Mouse (Mus musculus): Measurements from ENCODE around the gene Gm17662. TPM values are rescaled to one million over a fixed set of nuclear protein-coding genes. Genes with fewer than 3 reads are reported as not detected.
A peak's percentile ranks its signal among the peaks of the same experiment; 100 is the strongest.

Gm17662 gene
- total and polyA plus RNA-seq, 2 experiments from 2014 or later = not detected

DNA sequence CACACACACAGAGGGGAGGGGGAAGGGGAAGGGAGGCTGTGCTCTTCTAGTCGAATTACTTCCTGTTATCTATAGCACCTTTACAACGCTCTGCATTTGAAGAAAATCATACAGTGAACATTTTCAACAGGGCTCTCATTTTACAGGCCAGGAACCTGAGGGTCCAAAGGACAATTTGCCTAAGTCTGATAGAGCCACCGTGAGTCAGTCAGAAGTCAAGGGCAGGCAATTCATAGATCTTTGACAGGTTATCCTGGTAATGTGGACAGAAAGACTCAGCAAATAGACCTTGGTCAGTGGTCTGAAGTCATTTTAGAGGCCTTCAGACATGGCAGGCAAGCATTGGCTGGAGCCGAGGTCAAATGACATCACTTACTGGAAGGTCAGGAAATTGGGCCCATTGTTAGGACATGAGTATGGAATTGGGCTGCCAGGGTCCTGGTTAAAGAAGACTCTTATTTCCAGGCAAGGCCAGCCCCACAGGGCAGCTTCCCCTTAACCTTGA, 33.5 kb upstream of the Gm17662 start:
- Histone ChIP-seq H3K9ac (no peak overlapping the region), H3K27me3 (ENCODE audit: insufficient read depth, low read length) (no peaks in the 10 kb centered on the region), H3K9me3 (ENCODE audit: low read length) (no peaks in the 10 kb centered on the region), H3K4me3 (ENCODE audit: low read depth, low read length) (no peak overlapping the region), H3K4me2 (ENCODE audit: low read depth) (no peak overlapping the region), H3K27ac (ENCODE audit: low read depth, low read length) (no peak overlapping the region), H3K36me3 (ENCODE audit: insufficient read depth) (no peaks in the 10 kb centered on the region), H3K4me1 (ENCODE audit: insufficient read depth) (no peaks in the 10 kb centered on the region)
- no peak for ATAC-seq
- no peak for TF ChIP-seq CTCF (IDR thresholded peaks at IDR 0.05; ENCODE audit: low read depth)
- DNase-seq = no peak
- 89% methylated on average over 4 of the region's 4 CpGs for whole genome bisulfite sequencing

DNA sequence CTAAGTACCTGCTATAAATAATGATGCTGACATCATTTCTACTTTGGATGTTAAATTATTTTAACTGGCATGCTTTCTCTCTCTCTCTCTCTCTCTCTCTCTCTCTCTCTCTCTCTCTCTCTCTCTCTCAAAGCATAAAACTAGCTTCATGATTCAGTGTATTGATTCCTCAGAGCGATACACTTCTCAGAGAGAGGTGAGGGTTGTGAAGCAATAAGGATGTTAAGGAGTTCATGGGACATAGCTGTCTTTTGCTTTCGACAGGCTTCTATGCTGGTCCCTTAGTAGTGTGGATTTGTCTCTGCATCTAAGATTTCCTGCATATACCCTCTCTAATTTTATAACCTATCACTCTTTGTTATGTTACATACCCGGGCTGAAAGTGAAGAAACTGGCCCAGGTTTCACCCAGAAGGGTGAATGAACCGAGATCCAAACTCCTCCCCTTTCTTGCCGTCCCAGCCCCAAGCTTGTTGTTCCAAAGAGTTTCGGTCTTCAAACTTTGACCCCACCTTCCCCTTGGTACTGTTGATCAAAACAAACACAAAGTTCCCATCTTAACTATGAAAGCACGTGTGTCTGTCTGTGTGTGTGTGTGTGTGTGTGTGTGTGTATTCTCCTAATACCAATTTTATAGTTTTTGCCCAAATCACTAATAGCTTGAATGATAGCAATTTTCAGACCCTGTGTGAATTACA, 32.6 kb upstream of the Gm17662 start:
- Histone ChIP-seq H3K9me3 (ENCODE audit: low read length) (no peaks in the 10 kb centered on the region), H3K27ac (ENCODE audit: low read depth, low read length) (no peak overlapping the region), H3K4me2 (ENCODE audit: low read depth) (no peak overlapping the region), H3K4me1 (ENCODE audit: insufficient read depth) (no peaks in the 10 kb centered on the region), H3K27me3 (ENCODE audit: insufficient read depth, low read length) (no peaks in the 10 kb centered on the region), H3K36me3 (ENCODE audit: insufficient read depth) (no peaks in the 10 kb centered on the region), H3K4me3 (ENCODE audit: low read depth, low read length) (no peak overlapping the region), H3K9ac (no peak overlapping the region)
- 78% methylated on average over 7 of the region's 7 CpGs for WGBS
- DNase-seq (no peak), ATAC-seq (no peak)
- TF ChIP-seq CTCF (IDR thresholded peaks at IDR 0.05; ENCODE audit: low read depth) = no peak

DNA sequence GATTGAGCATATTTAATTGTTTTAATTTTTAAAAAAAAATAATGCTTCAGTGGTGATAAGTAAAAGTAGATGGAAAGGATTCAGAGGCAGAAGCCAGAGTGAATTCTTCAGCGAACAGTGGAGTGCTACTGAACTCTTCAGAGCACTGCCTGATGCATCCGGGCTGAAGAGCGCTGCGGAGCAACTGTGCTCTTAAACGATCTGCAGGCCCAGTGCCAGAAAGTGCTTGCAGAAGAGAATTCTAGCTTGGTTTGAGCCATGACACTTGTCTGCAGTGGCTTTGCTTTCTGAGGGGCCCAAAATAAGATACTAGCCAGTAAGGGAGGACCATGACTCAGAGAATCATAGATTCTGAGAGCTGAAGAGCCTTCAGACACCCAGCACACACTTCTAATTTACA, 28.2 kb upstream of the Gm17662 start:
- H3K27ac ChIP-seq (ENCODE audit: low read depth, low read length) = no peak overlapping the region
- H3K4me2 ChIP-seq (ENCODE audit: low read depth) = no peak overlapping the region
- TF ChIP-seq CTCF (IDR thresholded peaks at IDR 0.05; ENCODE audit: low read depth) = no peak
- H3K4me1 ChIP-seq (ENCODE audit: insufficient read depth) = no peaks in the 10 kb centered on the region
- WGBS = 49% methylated on average over 5 of the region's 5 CpGs
- no peak overlapping the region for H3K4me3 ChIP-seq (ENCODE audit: low read depth, low read length)
- H3K9ac ChIP-seq = no peak overlapping the region
- ATAC-seq (no peak), DNase-seq (peak; percentile 75)
- no peaks in the 10 kb centered on the region for H3K9me3 ChIP-seq (ENCODE audit: low read length)
- H3K36me3 ChIP-seq (ENCODE audit: insufficient read depth) = no peaks in the 10 kb centered on the region
- no peaks in the 10 kb centered on the region for H3K27me3 ChIP-seq (ENCODE audit: insufficient read depth, low read length)

DNA sequence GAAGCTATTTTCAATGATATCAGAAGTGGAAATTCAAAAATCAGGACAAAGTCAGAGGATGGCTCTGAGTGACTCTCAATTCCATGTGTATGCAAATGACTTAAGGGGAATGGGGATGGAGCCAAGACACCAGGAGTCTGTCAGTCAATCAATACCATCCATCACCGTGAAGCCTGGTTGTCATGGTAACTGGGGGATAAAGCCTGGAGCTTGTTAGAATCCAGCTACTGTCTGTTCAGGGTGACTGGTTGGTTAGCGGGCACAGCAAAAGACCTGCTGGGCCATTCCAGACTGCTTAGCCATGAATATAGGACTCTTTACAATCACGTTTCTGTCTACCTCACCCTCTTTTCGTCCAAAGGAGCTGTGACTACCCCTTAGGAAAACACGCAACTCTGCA, 22.0 kb upstream of the Gm17662 start:
- DNase-seq = peak; percentile 68
- WGBS = 6% methylated on average over 5 of the region's 5 CpGs

GRCm38 (mm10) chr4:104838342-104838741, 18.8 kb upstream of the Gm17662 start:
- no peak overlapping the region for H3K27ac ChIP-seq (ENCODE audit: low read depth, low read length)
- H3K27me3 ChIP-seq (ENCODE audit: insufficient read depth, low read length) = no peaks in the 10 kb centered on the region
- H3K36me3 ChIP-seq (ENCODE audit: insufficient read depth) = no peaks in the 10 kb centered on the region
- H3K4me2 ChIP-seq (ENCODE audit: low read depth) = no peak overlapping the region
- no peak overlapping the region for H3K4me3 ChIP-seq (ENCODE audit: low read depth, low read length)
- no peaks in the 10 kb centered on the region for H3K9me3 ChIP-seq (ENCODE audit: low read length)
- no peak for DNase-seq
- no peak overlapping the region for H3K9ac ChIP-seq
- ATAC-seq = no peak
- TF ChIP-seq CTCF (IDR thresholded peaks at IDR 0.05; ENCODE audit: low read depth) = no peak
- H3K4me1 ChIP-seq (ENCODE audit: insufficient read depth) = no peaks in the 10 kb centered on the region
- 79% methylated on average over 2 of the region's 2 CpGs for WGBS

More for the DNA sequence above, 22.0 kb upstream of the Gm17662 start:
- no peak for TF ChIP-seq CTCF (IDR thresholded peaks at IDR 0.05; ENCODE audit: low read depth)
- no peaks in the 10 kb centered on the region for H3K9me3 ChIP-seq (ENCODE audit: low read length)
- no peak overlapping the region for H3K27ac ChIP-seq (ENCODE audit: low read depth, low read length)
- no peak overlapping the region for H3K4me3 ChIP-seq (ENCODE audit: low read depth, low read length)
- ATAC-seq = peak; percentile 81
- no peak overlapping the region for H3K9ac ChIP-seq
- H3K27me3 ChIP-seq (ENCODE audit: insufficient read depth, low read length) = no peaks in the 10 kb centered on the region
- no peak overlapping the region for H3K4me2 ChIP-seq (ENCODE audit: low read depth)
- no peaks in the 10 kb centered on the region for H3K4me1 ChIP-seq (ENCODE audit: insufficient read depth)
- no peaks in the 10 kb centered on the region for H3K36me3 ChIP-seq (ENCODE audit: insufficient read depth)

DNA sequence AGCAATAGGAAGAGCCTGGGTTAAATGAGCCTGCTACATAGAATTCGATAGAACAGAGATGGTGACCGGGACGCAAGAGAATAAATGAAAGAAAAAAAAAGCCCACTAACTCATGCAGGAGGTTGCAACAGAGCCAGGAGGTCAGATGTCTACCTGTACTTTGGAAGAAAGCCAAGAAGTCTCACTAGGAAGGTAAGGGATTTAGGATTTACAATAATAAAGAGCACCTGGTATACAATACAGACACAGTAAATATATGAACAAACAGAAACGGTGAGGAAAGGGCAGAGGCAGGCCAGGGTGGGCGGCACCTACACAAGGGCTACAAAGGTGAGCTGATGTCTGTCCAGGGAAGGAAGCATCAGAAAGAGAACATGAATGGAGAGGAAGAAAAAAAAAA, 14.9 kb upstream of the Gm17662 start:
- H3K4me3 ChIP-seq (ENCODE audit: low read depth, low read length) = no peak overlapping the region
- H3K27me3 ChIP-seq (ENCODE audit: insufficient read depth, low read length) = no peaks in the 10 kb centered on the region
- ATAC-seq = no peak
- H3K4me2 ChIP-seq (ENCODE audit: low read depth) = no peak overlapping the region
- H3K9ac ChIP-seq = no peak overlapping the region
- DNase-seq = no peak
- no peak overlapping the region for H3K27ac ChIP-seq (ENCODE audit: low read depth, low read length)
- TF ChIP-seq CTCF (IDR thresholded peaks at IDR 0.05; ENCODE audit: low read depth) = no peak
- H3K4me1 ChIP-seq (ENCODE audit: insufficient read depth) = no peaks in the 10 kb centered on the region
- H3K9me3 ChIP-seq (ENCODE audit: low read length) = no peaks in the 10 kb centered on the region
- WGBS = 86% methylated on average over 5 of the region's 5 CpGs
- H3K36me3 ChIP-seq (ENCODE audit: insufficient read depth) = no peaks in the 10 kb centered on the region

- ATAC-seq (no peak), DNase-seq (no peak)
- H3K9ac ChIP-seq = no peak overlapping the region
- H3K4me2 ChIP-seq (ENCODE audit: low read depth) = no peak overlapping the region
- TF ChIP-seq CTCF (IDR thresholded peaks at IDR 0.05; ENCODE audit: low read depth) = no peak
- no peaks in the 10 kb centered on the region for H3K36me3 ChIP-seq (ENCODE audit: insufficient read depth)
- H3K4me1 ChIP-seq (ENCODE audit: insufficient read depth) = no peaks in the 10 kb centered on the region
- 37% methylated on average over 4 of the region's 4 CpGs for WGBS
- H3K27ac ChIP-seq (ENCODE audit: low read depth, low read length) = no peak overlapping the region
- no peaks in the 10 kb centered on the region for H3K9me3 ChIP-seq (ENCODE audit: low read length)
- H3K27me3 ChIP-seq (ENCODE audit: insufficient read depth, low read length) = no peaks in the 10 kb centered on the region
- no peak overlapping the region for H3K4me3 ChIP-seq (ENCODE audit: low read depth, low read length)
These were observed 13.6 kb upstream of the Gm17662 start for GRCm38 (mm10) chr4:104843546-104843945.
